Mouse (Mus musculus): Measurements from ENCODE around the gene Fkbp10.
A peak's percentile ranks its signal among the peaks of the same experiment; 100 is the strongest.

Gene Fkbp10

DNA sequence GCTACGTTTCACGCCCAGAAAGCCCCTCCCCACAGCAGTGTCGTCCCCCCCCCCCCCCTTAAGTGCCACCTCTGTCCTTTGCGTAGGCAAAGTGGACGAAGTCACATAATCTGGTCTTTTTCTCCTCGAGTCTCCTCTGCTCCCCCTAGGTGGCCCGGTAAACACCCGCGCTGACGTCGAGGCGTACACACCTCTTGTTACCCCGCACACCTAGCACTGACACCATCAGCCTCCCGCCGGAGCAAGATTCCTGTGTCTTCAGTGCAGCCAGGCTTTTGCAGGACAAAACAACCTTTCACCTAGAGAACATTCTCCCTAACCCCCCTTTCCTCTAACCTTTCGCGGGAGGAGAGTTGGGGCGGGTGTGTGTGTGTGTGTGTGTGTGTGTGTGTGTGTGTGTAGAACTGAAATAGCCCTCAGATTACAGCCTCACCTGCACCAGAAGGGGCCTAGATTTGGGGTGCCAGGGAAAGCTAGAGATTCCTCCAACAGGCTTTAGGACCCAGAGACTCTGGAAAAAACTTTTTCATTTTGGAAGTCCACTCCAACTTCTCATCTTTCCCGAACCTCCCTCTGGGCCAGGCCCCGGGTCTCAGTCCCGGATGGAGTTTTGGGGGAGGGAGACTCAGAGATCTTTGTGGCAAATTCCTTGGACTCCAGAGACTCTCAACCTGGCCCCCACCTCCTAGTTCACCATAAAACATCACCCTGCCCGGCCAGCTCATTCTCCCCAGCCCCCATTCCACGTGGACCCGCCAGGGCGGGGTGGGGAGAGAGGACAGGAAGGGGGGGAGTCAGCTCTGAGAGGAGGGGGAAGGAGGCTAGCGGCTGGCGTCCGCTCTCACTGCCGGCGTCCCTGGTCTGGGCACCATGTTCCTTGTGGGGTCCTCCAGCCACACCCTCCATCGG is at the start of gene Fkbp10:
Gene Fkbp10, plus strand, starts transcription at position 784 of the 909 bp plus-strand sequence.
- no peak for DNase-seq (ENCODE audit: low read depth, low spot score)

DNA sequence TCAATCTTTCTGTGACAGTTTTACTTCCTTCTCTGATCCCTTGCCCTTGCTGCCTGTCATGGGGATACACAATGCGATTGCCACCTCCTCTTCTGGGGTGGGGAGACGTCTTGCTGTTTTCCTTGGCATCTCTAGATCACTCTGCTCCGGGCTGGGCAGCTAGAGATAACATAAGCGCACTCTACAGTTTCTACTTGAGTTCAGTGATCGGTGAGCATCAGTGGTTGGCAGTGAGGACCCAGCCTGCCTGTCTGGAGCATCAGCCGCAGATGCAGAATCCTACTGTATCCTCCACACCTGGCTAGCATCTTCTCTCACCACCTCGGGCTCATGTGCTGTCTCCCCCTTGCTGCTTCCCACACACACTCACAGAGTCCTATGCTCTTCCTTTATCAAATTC is 46.4 kb upstream of the Fkbp10 start:
- DNase-seq (ENCODE audit: low read depth, low spot score), result no peak

DNA sequence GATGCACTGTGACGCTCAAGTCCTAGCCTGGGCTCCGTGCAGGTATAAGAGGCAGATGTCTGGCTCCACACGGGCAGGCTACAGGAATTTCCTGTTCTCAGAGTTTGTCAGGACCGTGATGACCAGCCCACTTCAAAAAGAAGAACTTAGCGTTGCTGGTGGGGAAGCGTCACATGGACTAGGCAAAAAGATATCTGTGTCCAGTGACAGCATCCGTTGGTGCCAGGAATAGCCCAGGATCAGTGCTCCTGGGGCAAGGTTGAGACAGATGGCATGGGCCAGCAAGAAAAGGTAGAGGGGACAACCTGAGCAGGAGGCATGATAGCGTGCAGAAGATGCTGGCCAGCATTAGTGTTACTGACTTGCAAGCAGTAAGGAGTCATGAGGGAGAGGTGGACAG is 45.7 kb upstream of the Fkbp10 start:
- DNase-seq (ENCODE audit: low read depth, low spot score), result peak; percentile 69

GRCm38 (mm10) chr11:100371981-100372558 is 43.4 kb upstream of the Fkbp10 start:
- no peak for DNase-seq (ENCODE audit: low read depth, low spot score)

- no peak for DNase-seq (ENCODE audit: low read depth, low spot score)
These were observed 40.4 kb upstream of the Fkbp10 start for GRCm38 (mm10) chr11:100375127-100375526.

DNA sequence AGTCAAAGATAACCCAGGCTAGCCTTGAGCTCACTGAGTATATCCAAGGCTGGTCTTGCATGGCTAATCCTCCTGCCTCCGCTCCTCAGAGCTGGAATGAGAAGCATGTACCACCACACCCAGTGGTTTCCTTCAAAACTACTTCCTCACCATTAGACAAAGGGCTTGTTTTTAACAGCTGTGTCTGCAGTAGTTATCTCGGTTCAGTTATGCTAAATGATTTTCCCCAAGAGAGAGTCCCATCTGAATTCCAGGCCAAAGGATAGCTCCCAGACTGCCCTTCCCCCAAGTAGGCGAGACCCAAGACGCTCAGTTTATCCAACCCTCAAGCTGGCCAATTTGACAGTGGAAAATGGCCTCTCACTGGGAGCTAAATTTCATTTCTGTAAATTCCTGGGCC is 39.5 kb upstream of the Fkbp10 start:
- DNase-seq (ENCODE audit: low read depth, low spot score), result no peak

DNA sequence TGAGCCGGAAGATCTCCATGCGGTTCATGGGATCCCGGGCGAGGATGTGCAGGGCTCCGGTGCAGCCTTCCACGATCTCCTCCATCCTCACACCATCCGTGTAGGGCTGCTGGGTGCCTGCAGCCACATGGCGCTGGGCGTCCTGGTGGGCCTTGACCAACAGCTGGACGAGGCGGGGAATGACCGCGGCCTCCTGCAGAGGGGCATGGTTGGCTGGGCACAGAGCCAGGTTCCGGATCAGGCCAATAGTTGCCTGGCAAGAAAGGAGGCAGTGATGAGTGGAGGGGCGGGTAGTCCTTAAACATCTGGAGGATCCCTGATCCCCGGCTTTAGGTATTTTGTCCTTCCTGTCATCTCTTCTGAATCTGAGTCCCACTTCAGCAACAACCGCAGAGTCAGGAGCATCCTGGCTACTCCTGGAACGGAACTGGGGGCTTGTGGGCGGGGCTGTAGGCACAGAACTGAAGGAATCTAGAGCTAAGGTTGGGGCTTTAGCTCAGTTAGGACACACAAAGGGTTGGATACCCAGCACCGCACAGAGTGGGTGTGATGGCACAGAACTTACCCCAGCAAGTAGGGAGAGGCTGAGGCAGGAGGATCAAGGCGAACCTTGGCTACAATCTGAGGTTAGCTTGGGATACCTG is 38.6 kb upstream of the Fkbp10 start:
- no peak for DNase-seq (ENCODE audit: low read depth, low spot score)

DNA sequence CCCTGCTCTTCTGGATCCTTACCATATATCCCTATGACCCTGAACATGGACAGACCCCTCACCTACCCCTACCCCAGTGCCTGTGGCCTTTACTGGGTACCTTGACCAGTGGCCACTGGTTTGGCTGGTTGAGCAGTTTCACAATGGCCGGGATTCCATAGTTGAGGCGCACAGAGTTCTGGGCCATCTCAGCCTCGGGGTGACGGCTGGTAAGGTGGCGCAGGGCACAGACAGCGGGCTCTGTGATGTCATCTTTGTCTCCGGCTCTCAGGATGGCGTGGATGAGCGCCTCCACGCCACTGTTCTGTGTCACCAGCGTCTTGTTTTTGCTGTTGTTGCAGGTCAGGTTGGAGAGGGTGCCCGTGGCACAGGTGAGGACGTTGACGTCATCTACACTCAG is 37.5 kb upstream of the Fkbp10 start:
- no peak for DNase-seq (ENCODE audit: low read depth, low spot score)

DNA sequence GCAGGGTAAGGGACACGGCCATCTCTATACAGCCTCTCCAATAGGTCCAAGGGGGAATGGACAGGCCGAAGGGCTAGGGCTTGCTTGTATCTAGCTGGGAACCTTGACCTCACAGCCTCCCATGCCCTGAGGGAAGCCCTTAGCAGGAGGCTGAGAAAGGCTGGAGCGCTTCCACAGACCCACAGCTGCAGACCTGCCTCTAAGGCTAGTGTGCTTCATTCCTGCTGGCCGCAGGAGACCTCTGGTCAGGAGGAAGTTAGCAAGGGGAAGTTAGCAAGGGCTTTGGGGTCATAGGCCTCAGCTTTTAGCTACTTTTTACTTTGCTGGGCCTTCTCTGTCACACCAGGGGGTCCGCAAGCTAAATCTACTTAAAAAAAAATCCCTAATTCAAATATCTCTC is 37.1 kb upstream of the Fkbp10 start:
- no peak for DNase-seq (ENCODE audit: low read depth, low spot score)

DNA sequence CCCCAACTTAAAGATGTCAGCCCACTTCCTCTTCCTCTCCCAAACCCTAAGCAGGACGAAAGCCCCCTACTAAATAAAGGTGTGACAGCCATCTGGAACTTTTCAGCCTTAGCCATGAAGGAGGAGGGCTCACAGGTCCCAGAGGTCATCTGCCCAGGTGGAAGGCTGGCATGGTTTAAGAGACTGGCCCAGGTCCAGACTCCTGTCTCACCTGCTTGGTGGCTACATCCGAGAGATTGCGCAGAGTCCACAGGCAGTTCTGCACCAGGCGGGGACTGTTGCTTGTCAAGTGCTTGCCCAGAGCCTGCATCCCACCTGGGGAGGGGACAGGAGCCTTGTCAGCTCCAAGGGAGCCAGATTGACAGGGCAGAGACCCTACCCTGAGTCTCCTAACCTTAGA is 36.2 kb upstream of the Fkbp10 start:
- DNase-seq (ENCODE audit: low read depth, low spot score), result no peak

- DNase-seq (ENCODE audit: low read depth, low spot score), result no peak
These were observed 32.8 kb upstream of the Fkbp10 start for GRCm38 (mm10) chr11:100382682-100383081.

DNA sequence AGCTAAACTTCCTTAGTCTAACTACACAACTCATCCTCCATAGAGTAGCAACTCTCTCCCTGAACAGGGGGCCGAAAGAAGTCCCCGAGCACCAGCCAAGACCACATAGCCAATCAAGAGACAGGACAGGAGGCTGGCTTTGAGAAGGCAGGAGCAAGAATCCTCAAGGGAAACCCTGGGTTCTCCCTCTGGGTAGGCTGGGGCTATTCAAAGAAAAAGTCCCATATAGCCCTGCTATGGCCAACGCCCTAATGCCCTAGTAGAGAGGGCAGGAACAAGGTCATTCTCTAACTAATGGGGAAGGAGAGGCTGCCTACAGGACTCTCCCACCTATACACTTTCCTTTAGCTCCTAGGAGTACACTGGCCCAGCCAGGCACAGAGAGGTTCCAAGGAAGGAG is 30.5 kb upstream of the Fkbp10 start:
- no peak for DNase-seq (ENCODE audit: low read depth, low spot score)

- DNase-seq (ENCODE audit: low read depth, low spot score), result no peak
These were observed 28.9 kb upstream of the Fkbp10 start for GRCm38 (mm10) chr11:100386586-100386985.

DNA sequence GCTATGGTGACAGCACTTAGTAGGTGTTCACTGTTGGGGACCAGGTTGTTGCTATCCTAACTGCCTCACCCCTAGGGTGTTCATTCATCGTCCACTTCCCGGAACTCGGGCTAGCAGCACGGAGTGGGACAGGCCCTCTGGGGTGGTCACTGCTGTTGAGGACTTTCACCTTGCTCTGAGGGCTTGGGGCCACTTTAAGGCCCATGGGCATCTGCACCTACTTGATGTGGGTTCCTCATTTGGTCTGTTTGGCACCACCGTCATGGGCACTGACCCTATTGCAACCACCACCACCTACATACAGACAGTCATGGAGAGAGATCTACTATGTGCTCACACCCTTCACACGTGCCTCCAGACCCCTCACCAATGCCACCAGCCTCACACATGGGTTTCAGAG is 28.4 kb upstream of the Fkbp10 start:
- DNase-seq (ENCODE audit: low read depth, low spot score), result no peak

GRCm38 (mm10) chr11:100387589-100388375 is 27.7 kb upstream of the Fkbp10 start:
- DNase-seq (ENCODE audit: low read depth, low spot score), result peak; percentile 92

DNA sequence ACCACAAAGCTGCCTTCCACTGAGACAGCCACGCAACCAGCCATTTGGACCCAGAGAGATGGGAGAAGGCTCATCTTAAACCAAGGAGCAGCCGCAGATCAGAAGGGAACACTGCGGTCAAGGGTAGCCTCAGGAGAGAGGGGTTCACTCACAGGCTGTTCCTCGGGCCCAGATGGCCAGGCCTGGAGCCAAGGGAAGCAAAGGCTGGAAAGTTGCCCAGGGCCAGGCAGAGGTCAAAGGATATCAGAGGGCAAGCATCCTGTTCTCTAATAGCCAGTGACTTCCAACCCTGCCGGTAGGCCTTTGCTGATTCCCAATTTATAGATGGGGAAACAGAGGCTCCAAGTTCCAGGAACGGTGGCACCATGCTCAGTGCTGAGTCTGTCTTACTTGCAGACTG is 26.9 kb upstream of the Fkbp10 start:
- peak; percentile 69 for DNase-seq (ENCODE audit: low read depth, low spot score)

DNA sequence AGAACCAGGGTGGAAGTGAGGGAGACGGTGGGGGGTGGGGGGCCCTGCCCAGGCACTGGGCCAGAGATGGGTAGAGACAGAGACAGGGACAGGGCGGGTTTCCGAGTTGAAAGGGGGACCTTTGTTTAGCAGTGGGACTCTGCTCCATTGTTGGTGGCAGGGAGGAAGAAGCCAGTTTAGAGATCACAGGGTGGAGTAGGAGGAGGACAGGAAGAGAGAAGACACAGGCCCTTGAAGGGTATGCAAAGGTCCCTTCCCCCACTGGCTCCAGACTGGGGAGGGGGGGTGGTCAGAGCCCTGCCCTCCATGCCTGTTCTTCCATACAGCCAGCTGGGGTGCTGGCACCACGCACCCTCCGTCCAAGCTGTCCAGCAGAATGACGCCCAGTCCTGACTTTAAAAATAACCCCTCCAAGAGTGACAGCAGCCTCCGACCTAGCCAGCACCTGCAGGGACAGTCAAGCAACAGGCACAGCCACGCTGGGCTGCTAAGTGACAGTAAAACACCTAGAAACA is 25.5 kb upstream of the Fkbp10 start:
- peak; percentile 94 for DNase-seq (ENCODE audit: low read depth, low spot score)

- DNase-seq (ENCODE audit: low read depth, low spot score), result peak; percentile 86
These were observed 24.2 kb upstream of the Fkbp10 start for GRCm38 (mm10) chr11:100391081-100391883.

DNA sequence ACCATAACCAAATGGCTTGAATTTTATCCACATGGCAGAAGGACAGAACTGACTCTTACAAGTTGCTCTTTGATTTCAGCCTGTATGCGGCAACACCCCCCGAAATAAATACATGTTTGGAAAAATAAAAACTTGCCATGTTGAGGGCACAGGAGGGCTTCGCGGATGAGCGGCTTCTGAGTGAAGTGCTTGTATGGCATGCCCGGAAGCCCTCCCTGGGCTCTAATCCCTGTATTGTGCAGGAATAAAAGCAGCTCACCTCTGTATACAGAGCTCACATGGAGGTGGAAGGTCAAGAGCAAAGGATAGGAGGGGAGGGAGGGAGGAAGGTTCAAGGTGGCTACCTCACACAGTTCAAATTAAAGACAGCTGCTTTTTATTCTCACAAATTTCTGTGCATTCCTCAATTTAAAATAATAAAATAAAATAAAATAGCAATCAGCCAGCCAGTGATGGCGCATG is 23.6 kb upstream of the Fkbp10 start:
- no peak for DNase-seq (ENCODE audit: low read depth, low spot score)

DNA sequence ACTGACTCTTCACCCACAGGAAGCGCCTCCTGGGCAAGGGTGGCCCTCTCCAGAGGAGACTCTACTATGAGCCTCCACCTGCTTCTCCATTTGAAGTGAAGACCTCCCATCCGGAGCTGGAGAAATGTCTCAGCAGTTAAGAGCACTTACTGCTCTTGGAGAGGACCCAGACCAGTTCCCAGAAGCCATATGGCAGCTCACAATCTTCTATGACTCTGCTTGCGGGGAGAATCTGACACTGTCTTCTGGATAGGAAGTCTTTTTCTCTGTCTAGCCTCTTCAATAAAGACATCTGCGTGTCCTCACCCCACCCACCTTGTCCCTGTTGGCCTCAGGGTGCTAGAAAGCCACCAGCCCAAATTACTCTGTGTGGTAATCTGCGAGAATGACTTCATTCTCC is 22.5 kb upstream of the Fkbp10 start:
- peak; percentile 80 for DNase-seq (ENCODE audit: low read depth, low spot score)

GRCm38 (mm10) chr11:100393733-100394132 is 21.8 kb upstream of the Fkbp10 start:
- DNase-seq (ENCODE audit: low read depth, low spot score), result peak; percentile 72
